Mouse (Mus musculus) NIH3T3 (cell line): Measurements from ENCODE around the gene F11r.

ENCODE experiments used
- DNase-seq: peaks from one replicate; pipeline ENCODE4 v3.0.0-alpha.2; 2012; ENCODE audit warnings: low read depth

Gene F11r

GRCm38 (mm10) chr1:171437264-171438013 lies at the start of gene F11r:
Gene F11r (plus strand): TSS chr1:171437535.
- no peak for DNase-seq

- DNase-seq: no peak
Measured at GRCm38 (mm10) chr1:171388376-171389102, 48.8 kb upstream of the F11r start, which contains the start of gene Arhgap30. Gene Arhgap30 (plus strand): TSS chr1:171388954.

- no peak for DNase-seq
Measured at GRCm38 (mm10) chr1:171390101-171390500, 47.2 kb upstream of the F11r start.

GRCm38 (mm10) chr1:171401821-171402220 lies 35.5 kb upstream of the F11r start:
- no peak for DNase-seq

GRCm38 (mm10) chr1:171402991-171403390 lies 34.3 kb upstream of the F11r start:
- DNase-seq: no peak

GRCm38 (mm10) chr1:171407263-171407662 lies 30.1 kb upstream of the F11r start:
- no peak for DNase-seq

- DNase-seq: no peak
Measured at GRCm38 (mm10) chr1:171410231-171410630, 27.1 kb upstream of the F11r start.

- peak; percentile 97 for DNase-seq
Measured at GRCm38 (mm10) chr1:171410947-171411484, 26.3 kb upstream of the F11r start, which contains the start of gene Usf1. Gene Usf1 (plus strand): TSS chr1:171411313.

GRCm38 (mm10) chr1:171411492-171411941 lies 25.8 kb upstream of the F11r start:
- no peak for DNase-seq

- DNase-seq: peak; percentile 72
Measured at GRCm38 (mm10) chr1:171412001-171412441, 25.3 kb upstream of the F11r start.

- peak; percentile 66 for DNase-seq
Measured at GRCm38 (mm10) chr1:171412446-171412845, 24.9 kb upstream of the F11r start.

- DNase-seq: no peak
Measured at GRCm38 (mm10) chr1:171413608-171414007, 23.7 kb upstream of the F11r start.

- no peak for DNase-seq
Measured at GRCm38 (mm10) chr1:171418660-171419059, 18.7 kb upstream of the F11r start, which contains the start of gene Tstd1. Gene Tstd1 (plus strand): TSS chr1:171418872.

- DNase-seq: no peak
Measured at GRCm38 (mm10) chr1:171419291-171419882, 17.9 kb upstream of the F11r start.

GRCm38 (mm10) chr1:171419905-171420304 lies 17.4 kb upstream of the F11r start:
- DNase-seq: no peak

- DNase-seq: no peak
Measured at GRCm38 (mm10) chr1:171422504-171423095, 14.7 kb upstream of the F11r start.

GRCm38 (mm10) chr1:171424638-171425037 lies 12.7 kb upstream of the F11r start:
- no peak for DNase-seq

- DNase-seq: peak; percentile 77
Measured at GRCm38 (mm10) chr1:171425126-171425525, 12.2 kb upstream of the F11r start.

- DNase-seq: no peak
Measured at GRCm38 (mm10) chr1:171432158-171432557, 5.2 kb upstream of the F11r start.

GRCm38 (mm10) chr1:171435288-171435814 lies 2.0 kb upstream of the F11r start:
- DNase-seq: no peak

GRCm38 (mm10) chr1:171435974-171436373 lies 1.4 kb upstream of the F11r start:
- DNase-seq: peak; percentile 28
